Mouse (Mus musculus) urinary bladder, postnatal 14 days (tissue): ENCODE measurements around the gene Kir3dl1.
"Not testable (repeated sequence)": the region's sequence is repeated elsewhere in the genome, so short reads cannot be mapped to it uniquely, and the experiment has no call there.

ENCODE experiments used
- DNase-seq: peaks from one replicate; pipeline ENCODE4 v3.0.0; 2021; ENCODE audit warnings: low spot score

The Kir3dl1 gene

DNA sequence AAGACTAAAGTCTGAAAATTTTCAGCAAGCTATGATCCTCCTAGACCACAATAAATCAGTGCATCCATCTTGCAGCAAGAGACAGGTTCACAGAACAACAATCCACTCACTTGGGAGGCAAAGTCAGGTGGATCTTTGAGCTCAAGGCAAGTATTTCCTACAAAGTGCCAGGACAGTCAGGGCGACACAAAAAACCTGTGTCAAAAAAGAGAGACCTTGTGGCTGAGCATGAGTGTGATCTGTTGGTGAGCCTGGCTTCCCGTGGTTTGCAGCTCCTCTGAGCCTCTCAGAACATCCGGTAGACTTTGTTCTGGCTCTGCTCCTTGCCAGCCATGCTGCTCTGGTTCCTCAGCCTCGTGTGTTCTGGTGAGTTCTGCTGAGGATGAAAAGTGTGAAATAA is at the start of gene Kir3dl1:
Kir3dl1 (plus strand) TSS at position 301 of the 400 bp plus-strand sequence.
- not testable (repeated sequence) for DNase-seq

DNA sequence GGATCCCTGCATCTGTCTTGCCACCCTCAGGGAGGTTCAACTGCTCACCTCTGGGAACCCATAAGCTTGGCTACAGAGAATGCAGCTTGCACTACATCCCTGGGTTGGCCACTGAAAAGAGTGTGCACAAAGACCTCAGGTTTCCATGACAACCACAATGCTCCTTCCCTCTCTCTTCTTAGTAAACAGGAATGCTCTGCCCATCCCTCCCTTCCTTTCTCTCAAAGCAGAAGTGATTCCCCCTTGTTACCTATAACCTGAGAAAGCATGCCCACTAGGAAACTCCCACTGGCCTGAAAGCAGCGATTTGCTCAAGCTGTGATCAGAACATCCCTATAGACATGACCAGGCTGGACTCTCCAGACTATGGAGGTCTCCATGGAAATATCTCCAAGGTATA is 26.2 kb downstream of the Kir3dl1 start, which contains the start of gene Kir3dl2:
Kir3dl2 (minus strand) TSS at position 101 of the 400 bp plus-strand sequence.
- DNase-seq, result not testable (repeated sequence)

DNA sequence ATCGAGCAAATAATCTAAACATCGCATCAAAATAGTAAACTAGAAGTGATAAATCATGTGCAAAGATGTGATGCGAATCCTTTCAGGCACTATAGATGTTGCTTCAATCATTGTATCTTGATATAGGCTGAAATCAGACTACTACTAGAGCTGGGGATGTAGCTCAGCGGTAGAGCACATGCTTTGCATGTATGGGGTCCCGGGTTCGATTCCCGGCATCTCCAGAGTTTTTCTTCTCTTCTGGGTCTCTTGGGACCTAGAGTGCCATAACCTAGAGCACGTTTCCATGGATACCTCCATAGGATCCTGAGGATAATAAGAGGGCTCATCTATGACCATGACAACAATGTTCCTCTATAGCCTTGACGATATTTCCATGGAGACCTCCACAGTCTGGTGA is 51.3 kb downstream of the Kir3dl1 start:
- not testable (repeated sequence) for DNase-seq
